Mouse (Mus musculus): ENCODE results near the gene Mif4gd. TPM values are rescaled to one million over a fixed set of nuclear protein-coding genes. Genes with fewer than 3 reads are reported as not detected.
"Not testable (repeated sequence)": the region's sequence is repeated elsewhere in the genome, so short reads cannot be mapped to it uniquely, and the experiment has no call there.

The Mif4gd gene
- 19.6 and 22.7 TPM in 2 replicates for polyA plus RNA-seq (2016; fragmentation: Nextera tagmentation; extraction: Ambion mirVana)

DNA sequence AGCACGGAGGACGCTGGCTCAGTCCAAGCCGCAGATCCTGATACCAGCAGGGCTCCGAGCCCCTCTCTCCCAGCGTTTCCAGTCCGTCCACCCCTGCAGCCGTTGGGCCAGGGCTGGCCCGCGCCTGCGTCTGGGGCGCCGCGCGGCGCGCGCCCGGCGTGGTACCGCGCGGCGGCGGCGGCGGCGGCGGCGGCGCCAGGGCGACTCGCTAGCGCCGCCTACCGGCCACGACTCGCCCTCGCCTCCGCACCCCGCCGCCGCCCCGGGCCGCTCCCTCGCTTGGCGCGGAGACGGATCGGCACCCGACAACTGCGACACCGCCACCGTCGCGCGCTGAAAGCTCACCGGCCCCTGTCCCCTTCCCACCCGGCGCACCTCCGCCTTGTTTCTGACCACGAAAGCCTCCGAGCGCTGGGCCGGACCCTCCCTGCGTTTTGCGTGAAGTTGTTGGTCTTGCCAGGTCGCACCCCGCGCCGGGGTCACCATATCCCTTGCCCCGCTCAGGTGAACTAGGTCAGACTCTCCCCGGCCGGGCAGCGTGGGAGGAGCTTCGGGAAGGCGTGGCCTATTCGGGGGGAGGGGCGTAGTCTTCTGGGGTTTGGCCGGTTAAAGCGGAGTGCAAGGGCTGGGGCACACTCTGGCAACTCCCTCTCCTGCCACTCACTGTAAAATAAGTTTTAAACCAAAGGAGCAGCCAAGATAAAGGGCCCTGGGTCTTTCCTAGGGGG lies at the start of gene Mif4gd:
Gene Mif4gd, minus strand, starts transcription at position 560 of the 728 bp plus-strand sequence.
- WGBS, result under 1% methylated on average over 65 of the region's 80 CpGs
- Histone ChIP-seq H3K27me3 (ENCODE audit: insufficient read depth, poor library complexity, severe bottlenecking) (no peaks in the 10 kb centered on the region), H3K9me3 (no peaks in the 10 kb centered on the region), H3K27ac (peak within 1 kb of the TSS; percentile 93), H3K4me1 (peaks cover 37% of the 10 kb centered on the region), H3K36me3 (peaks cover 52% of the 10 kb centered on the region), H3K4me3 (peak within 1 kb of the TSS; percentile 76)
- DNase-seq (ENCODE audit: low spot score), result peak; percentile 96

DNA sequence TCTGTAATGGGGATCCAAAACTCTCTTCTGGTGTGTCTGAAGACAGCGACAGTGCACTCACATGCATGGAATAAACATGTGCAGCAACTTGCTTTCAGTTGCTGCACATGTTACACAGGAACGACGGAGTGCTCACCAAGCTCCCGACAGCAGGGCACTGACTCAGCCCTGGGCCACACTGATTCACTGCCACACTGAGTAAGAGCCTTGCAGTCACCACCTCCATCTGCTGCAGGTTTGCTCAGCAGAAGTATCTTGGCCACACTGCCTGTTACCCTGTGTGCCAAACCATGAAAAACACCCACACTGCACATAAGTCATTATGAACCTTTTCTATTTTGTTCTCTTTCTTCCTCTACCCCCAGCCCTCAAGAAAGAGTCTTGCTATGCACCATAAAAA lies 47.6 kb upstream of the Mif4gd start:
- Histone ChIP-seq H3K9me3 (no peaks in the 10 kb centered on the region), H3K27ac (no peak overlapping the region), H3K27me3 (ENCODE audit: insufficient read depth, poor library complexity, severe bottlenecking) (no peaks in the 10 kb centered on the region), H3K4me3 (no peak overlapping the region), H3K36me3 (peaks cover 26% of the 10 kb centered on the region), H3K4me1 (peaks cover 15% of the 10 kb centered on the region)
- WGBS, result 85% methylated on average over 4 of the region's 4 CpGs
- no peak for DNase-seq (ENCODE audit: low spot score)

DNA sequence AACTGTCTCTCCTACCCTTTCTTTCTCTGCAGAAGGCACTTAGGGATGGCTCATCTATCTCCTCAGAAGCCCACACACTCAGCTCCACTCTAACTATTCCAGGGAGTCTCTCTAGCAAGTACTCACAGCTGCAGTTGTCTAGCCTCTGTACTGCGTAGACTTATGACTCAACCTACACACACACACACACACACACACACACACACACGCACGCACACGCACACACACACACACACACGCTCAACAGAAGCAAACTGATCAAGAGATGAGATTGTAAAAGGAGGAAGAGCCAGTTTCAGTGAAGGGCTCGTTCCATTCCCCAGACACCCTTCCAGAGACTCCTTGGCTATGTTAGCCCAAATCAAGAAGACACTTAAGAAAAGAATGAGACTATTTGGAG lies 45.8 kb upstream of the Mif4gd start:
- Histone ChIP-seq H3K4me1 (peaks cover 7% of the 10 kb centered on the region), H3K4me3 (no peak overlapping the region), H3K27me3 (ENCODE audit: insufficient read depth, poor library complexity, severe bottlenecking) (no peaks in the 10 kb centered on the region), H3K36me3 (peaks cover 34% of the 10 kb centered on the region), H3K9me3 (no peaks in the 10 kb centered on the region), H3K27ac (no peak overlapping the region)
- no peak for DNase-seq (ENCODE audit: low spot score)
- WGBS, result 84% methylated on average over 6 of the region's 6 CpGs

DNA sequence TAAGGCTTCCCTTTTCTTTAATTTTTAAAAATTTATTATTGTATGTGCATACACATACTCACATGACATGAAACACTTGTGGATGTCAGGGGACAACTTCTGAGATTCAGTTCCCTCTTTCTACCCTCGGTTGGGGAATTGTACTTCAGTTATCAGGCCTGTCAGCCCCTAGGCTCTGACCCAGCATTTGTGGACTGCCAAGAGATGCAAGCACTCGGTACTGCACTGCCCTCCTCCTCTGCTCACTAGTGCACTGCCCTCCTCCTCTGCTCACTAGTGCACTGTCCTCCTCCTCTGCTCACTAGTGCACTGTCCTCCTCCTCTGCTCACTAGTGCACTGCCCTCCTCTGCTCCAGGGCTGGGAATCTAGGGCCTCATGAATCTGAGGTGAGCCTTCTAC lies 41.4 kb upstream of the Mif4gd start:
- no peak for DNase-seq (ENCODE audit: low spot score)
- no peaks in the 10 kb centered on the region for H3K27me3 ChIP-seq (ENCODE audit: insufficient read depth, poor library complexity, severe bottlenecking)
- no peak overlapping the region for H3K4me3 ChIP-seq
- H3K4me1 ChIP-seq, result peaks cover 25% of the 10 kb centered on the region
- 0 out of 2 replicates have a peak overlapping the region, but pooled peaks have one; percentile 22 for H3K27ac ChIP-seq
- H3K36me3 ChIP-seq, result peaks cover 30% of the 10 kb centered on the region
- 60% methylated on average over 2 of the region's 2 CpGs for WGBS
- H3K9me3 ChIP-seq, result no peaks in the 10 kb centered on the region

DNA sequence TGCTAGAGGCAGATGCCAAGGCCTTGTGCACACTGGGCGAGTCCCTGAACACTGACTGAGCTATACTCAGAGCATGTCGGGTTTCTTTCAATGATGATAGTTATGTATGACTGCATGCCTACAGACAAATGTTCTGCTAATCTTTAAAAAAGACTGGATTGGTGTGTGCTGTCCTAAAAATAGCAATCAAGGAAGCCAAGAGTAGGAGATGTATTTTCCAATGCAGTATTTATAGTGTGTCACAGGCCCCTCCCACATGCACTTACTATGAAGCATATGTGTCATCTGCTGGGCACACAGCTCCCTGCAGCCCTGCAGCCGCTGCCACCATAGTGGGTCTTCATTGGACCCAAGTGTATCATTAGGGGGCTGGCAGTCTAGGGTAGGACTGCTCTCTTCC lies 40.4 kb upstream of the Mif4gd start:
- peak overlapping the region; percentile 52; the same call in 1 of the 2 replicates for H3K27ac ChIP-seq
- no peak for DNase-seq (ENCODE audit: low spot score)
- H3K4me1 ChIP-seq, result peaks cover 25% of the 10 kb centered on the region
- H3K27me3 ChIP-seq (ENCODE audit: insufficient read depth, poor library complexity, severe bottlenecking), result no peaks in the 10 kb centered on the region
- no peak overlapping the region for H3K4me3 ChIP-seq
- WGBS, result 67% methylated on average over 3 of the region's 3 CpGs
- no peaks in the 10 kb centered on the region for H3K9me3 ChIP-seq
- peaks cover 35% of the 10 kb centered on the region for H3K36me3 ChIP-seq

DNA sequence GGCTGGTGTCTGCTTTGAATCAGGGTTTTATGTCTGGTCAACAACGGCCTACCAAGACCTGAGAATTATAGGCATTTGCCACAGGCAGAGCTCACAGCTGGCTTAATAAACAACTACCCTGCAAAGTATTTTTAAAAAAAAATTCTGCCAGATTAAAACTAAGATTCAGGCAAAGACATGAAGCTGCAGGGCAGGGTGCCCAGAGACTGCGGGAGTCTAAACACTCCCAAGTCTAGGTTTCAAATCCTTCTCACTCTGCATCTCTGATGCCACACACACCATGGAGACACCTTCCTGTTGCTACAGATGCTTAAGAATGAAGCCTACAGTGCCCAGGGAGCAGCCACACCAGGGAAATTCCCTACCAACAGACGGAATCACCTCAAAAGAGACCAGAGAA lies 38.9 kb upstream of the Mif4gd start:
- no peak for DNase-seq (ENCODE audit: low spot score)
- Histone ChIP-seq H3K36me3 (peaks cover 43% of the 10 kb centered on the region), H3K27ac (no peak overlapping the region)

DNA sequence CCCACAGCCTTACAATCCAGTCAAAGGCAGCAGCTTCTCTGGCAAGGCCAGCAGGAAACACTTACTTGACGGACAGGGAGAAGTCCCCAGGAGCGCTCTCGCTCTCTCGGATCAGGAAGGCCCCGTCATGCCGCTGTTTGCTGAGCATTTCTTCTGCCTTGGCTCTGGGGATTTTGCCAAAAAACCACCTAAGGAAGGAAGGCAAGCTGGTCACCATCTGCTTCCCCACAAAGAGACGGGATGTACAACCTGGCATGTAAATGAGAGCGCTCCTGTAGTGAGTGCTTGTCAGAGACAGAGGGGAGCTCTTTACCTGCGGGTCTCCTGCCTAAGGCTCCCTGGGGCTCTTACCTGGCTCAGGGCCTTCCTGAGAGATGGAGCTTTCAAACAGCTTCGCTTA lies 36.9 kb upstream of the Mif4gd start:
- DNase-seq (ENCODE audit: low spot score), result no peak
- WGBS, result 56% methylated on average over 10 of the region's 10 CpGs

More for the DNA sequence above, 38.9 kb upstream of the Mif4gd start:
- H3K4me1 ChIP-seq, result peaks cover 25% of the 10 kb centered on the region
- WGBS, result 88% methylated on average over 3 of the region's 3 CpGs
- no peaks in the 10 kb centered on the region for H3K27me3 ChIP-seq (ENCODE audit: insufficient read depth, poor library complexity, severe bottlenecking)
- no peaks in the 10 kb centered on the region for H3K9me3 ChIP-seq
- H3K4me3 ChIP-seq, result no peak overlapping the region

DNA sequence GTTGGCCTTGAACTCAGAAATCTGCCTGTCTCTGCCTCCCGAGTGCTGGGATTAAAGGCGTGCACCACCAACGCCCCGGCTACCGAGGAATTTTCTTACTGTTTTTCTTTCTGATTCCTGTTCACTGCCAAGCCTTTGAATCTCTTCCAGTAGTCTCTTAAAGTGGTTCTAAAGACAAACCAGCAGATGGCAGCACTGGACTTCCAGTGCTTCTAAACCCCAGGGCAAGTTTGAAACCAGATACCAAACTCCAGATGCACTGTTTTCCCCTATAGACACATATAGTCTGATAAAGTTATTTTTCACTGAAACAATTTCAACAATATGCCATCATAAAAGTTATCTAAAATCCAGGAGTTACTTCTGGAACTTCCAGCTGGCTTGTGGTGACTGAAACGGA lies 34.7 kb upstream of the Mif4gd start:
- WGBS, result 54% methylated on average over 6 of the region's 6 CpGs
- no peak overlapping the region for H3K27ac ChIP-seq
- H3K4me3 ChIP-seq, result no peak overlapping the region
- peaks cover 14% of the 10 kb centered on the region for H3K4me1 ChIP-seq
- H3K9me3 ChIP-seq, result no peaks in the 10 kb centered on the region
- no peaks in the 10 kb centered on the region for H3K27me3 ChIP-seq (ENCODE audit: insufficient read depth, poor library complexity, severe bottlenecking)
- no peak for DNase-seq (ENCODE audit: low spot score)
- H3K36me3 ChIP-seq, result peaks cover 52% of the 10 kb centered on the region

More for the DNA sequence above, 36.9 kb upstream of the Mif4gd start:
- Histone ChIP-seq H3K27me3 (ENCODE audit: insufficient read depth, poor library complexity, severe bottlenecking) (no peaks in the 10 kb centered on the region), H3K9me3 (no peaks in the 10 kb centered on the region), H3K27ac (peak overlapping the region; percentile 42; the same call in 1 of the 2 replicates), H3K4me3 (no peak overlapping the region), H3K36me3 (peaks cover 46% of the 10 kb centered on the region), H3K4me1 (peaks cover 25% of the 10 kb centered on the region)

DNA sequence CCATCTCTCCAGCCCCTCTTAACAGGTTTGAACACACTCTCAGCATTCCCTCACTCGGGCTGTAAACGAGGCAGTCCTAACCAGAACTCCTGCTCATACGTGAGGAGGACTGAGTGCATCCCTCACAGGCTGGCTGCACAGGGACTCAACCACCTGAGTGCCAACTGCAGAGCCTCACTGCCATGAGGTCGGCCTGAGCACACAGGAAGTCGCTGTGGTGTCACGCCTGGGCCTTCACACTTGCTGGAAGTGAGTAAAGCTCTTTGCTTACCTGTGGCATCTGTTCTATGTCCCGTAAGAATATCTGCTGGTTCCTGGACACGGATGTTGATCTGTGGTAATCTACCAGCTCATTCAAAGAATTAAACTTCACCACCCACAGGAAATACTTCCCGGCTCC lies 33.7 kb upstream of the Mif4gd start:
- WGBS, result 88% methylated on average over 9 of the region's 9 CpGs
- peaks cover 12% of the 10 kb centered on the region for H3K4me1 ChIP-seq
- no peak for DNase-seq (ENCODE audit: low spot score)
- H3K27ac ChIP-seq, result no peak overlapping the region
- no peaks in the 10 kb centered on the region for H3K9me3 ChIP-seq
- H3K27me3 ChIP-seq (ENCODE audit: insufficient read depth, poor library complexity, severe bottlenecking), result no peaks in the 10 kb centered on the region
- H3K4me3 ChIP-seq, result no peak overlapping the region
- peaks cover 52% of the 10 kb centered on the region for H3K36me3 ChIP-seq

DNA sequence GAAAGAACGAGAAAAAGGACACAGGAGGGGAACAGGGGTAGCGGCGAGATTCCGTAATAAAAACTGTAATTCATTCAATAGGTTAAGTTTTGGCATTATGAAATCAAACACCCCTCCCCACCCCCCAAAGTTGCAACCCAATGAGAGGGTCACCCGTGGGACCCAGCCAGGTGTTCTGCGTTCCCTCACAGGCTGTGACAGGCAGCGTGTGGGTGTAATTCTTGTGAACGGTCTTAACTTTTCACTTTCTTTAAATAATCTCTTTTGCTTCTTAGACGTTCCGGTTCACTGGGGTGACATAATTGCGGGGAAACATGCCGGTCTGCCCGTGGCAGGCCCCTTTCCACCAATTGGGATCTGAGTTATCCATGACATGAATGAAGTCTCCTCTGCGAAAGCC lies 32.7 kb upstream of the Mif4gd start:
- H3K9me3 ChIP-seq; H3K27ac ChIP-seq; DNase-seq (ENCODE audit: low spot score); H3K27me3 ChIP-seq (ENCODE audit: insufficient read depth, poor library complexity, severe bottlenecking); H3K4me3 ChIP-seq: not testable (repeated sequence)
- Histone ChIP-seq H3K36me3 (peaks cover 52% of the 10 kb centered on the region), H3K4me1 (peaks cover 14% of the 10 kb centered on the region)
- 90% methylated on average over 14 of the region's 14 CpGs for WGBS

DNA sequence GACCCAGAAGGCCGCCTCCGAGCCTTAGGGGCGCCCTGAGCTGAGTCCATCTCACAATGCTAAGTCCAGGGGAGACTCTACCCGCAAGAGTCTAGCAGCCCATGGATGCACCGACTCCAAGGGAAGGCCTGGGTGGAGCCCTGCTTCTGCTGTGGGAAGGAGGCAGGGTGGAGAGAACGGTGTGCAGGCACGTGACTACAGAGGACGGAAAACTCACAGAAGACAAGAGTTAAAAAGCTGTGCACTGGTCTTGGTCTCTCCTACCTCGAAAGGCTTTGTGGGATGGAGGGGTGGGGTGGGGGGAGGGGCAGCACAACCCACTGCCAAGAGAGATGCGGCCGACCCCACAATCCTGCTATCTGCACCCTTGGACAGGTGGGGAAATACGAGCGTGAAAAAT lies 31.5 kb upstream of the Mif4gd start:
- Histone ChIP-seq H3K27ac (no peak overlapping the region), H3K4me3 (no peak overlapping the region), H3K4me1 (peaks cover 7% of the 10 kb centered on the region; the same call in 1 of the 2 replicates), H3K9me3 (no peaks in the 10 kb centered on the region), H3K36me3 (peaks cover 44% of the 10 kb centered on the region), H3K27me3 (ENCODE audit: insufficient read depth, poor library complexity, severe bottlenecking) (no peaks in the 10 kb centered on the region)
- WGBS, result 90% methylated on average over 13 of the region's 13 CpGs
- no peak for DNase-seq (ENCODE audit: low spot score)

DNA sequence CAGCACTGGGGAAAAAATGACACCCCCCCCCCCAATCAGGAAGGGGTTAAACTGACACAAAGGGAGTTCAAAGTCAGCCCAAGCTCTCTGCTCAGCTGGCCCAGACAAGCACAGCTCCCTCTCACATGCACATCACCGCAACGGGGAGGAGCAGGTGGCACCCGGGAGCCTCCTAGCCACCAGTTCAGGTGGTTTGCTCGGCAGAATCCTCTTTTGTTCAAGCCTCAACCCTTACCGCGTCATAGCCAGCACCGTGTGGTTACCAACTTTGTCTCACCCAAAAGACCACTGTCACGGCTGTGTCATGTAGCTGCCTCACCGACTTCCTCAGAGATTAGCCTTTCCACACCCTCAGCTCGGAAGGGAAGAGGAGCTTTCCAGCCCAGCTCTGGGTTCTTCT lies 30.5 kb upstream of the Mif4gd start:
- Histone ChIP-seq H3K4me3 (no peak overlapping the region), H3K27me3 (ENCODE audit: insufficient read depth, poor library complexity, severe bottlenecking) (no peaks in the 10 kb centered on the region), H3K9me3 (no peaks in the 10 kb centered on the region), H3K36me3 (peaks cover 38% of the 10 kb centered on the region), H3K27ac (no peak overlapping the region), H3K4me1 (peaks cover 10% of the 10 kb centered on the region; the same call in 1 of the 2 replicates)
- no peak for DNase-seq (ENCODE audit: low spot score)
- 71% methylated on average over 10 of the region's 10 CpGs for WGBS

DNA sequence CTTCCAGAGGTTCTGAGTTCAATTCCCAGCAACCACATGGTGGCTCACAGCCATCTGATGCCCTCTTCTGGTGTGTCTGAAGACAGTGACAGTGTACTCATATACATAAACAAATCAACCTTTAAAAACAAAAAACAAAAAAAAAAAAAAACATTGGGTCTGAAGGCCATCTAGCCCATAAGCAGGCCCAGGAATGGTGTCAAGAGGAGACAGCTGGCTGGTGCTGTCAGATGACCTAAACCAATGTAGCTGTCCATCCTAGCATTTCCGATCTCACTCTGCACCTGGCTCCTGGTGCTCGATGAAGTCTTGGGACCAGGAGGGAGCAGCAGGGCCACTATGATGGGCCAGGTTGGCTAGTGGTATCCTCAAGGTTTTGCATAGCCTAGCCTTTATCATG lies 29.9 kb upstream of the Mif4gd start:
- 92% methylated on average over 2 of the region's 2 CpGs for WGBS
- H3K27me3 ChIP-seq (ENCODE audit: insufficient read depth, poor library complexity, severe bottlenecking), result no peaks in the 10 kb centered on the region
- H3K27ac ChIP-seq, result no peak overlapping the region
- H3K4me3 ChIP-seq, result no peak overlapping the region
- peaks cover 33% of the 10 kb centered on the region for H3K36me3 ChIP-seq
- no peak for DNase-seq (ENCODE audit: low spot score)
- H3K4me1 ChIP-seq, result peaks cover 10% of the 10 kb centered on the region; the same call in 1 of the 2 replicates
- H3K9me3 ChIP-seq, result no peaks in the 10 kb centered on the region
